Mouse (Mus musculus): ENCODE data around the gene Dpy19l1. TPM values are rescaled to one million over a fixed set of nuclear protein-coding genes. Genes with fewer than 3 reads are reported as not detected.

The Dpy19l1 gene
- polyA plus RNA-seq, 1 experiment: 2.3 TPM

GRCm38 (mm10) chr9:24505017-24505763 is 2.2 kb upstream of the Dpy19l1 start:
- peak overlapping the region; percentile 23 for H3K4me3 ChIP-seq (replicated peaks)
- no peak for TF ChIP-seq GATA1 (IDR thresholded peaks at IDR 0.05; ENCODE audit: borderline replicate concordance, low read length)
- no peak for TF ChIP-seq FLI1 (IDR thresholded peaks at IDR 0.05; ENCODE audit: low read length)
- no peaks in the 10 kb centered on the region for H3K27me3 ChIP-seq (replicated peaks)
- H3K4me1 ChIP-seq: peaks cover 39% of the 10 kb centered on the region
- peaks cover 4% of the 10 kb centered on the region for H3K36me3 ChIP-seq (replicated peaks; ENCODE audit: low read length)
- no peaks in the 10 kb centered on the region for H3K9me3 ChIP-seq

- TF ChIP-seq GATA1 (IDR thresholded peaks at IDR 0.05; ENCODE audit: borderline replicate concordance, low read length): no peak
- no peak for TF ChIP-seq FLI1 (IDR thresholded peaks at IDR 0.05; ENCODE audit: low read length)
- Histone ChIP-seq H3K4me1 (peaks cover 47% of the 10 kb centered on the region), H3K4me3 (replicated peaks) (peak overlapping the region; percentile 1), H3K36me3 (replicated peaks; ENCODE audit: low read length) (peaks cover 4% of the 10 kb centered on the region), H3K9me3 (no peaks in the 10 kb centered on the region), H3K27me3 (replicated peaks) (no peaks in the 10 kb centered on the region)
Observed at GRCm38 (mm10) chr9:24504381-24504780, 1.4 kb upstream of the Dpy19l1 start.

GRCm38 (mm10) chr9:24503858-24504219 is 899 bp upstream of the Dpy19l1 start:
- TF ChIP-seq GATA1 (IDR thresholded peaks at IDR 0.05; ENCODE audit: borderline replicate concordance, low read length) (no peak), FLI1 (IDR thresholded peaks at IDR 0.05; ENCODE audit: low read length) (no peak)
- H3K9me3 ChIP-seq: no peaks in the 10 kb centered on the region
- no peaks in the 10 kb centered on the region for H3K27me3 ChIP-seq (replicated peaks)
- H3K36me3 ChIP-seq (replicated peaks; ENCODE audit: low read length): peaks cover 4% of the 10 kb centered on the region
- peaks cover 49% of the 10 kb centered on the region for H3K4me1 ChIP-seq
- H3K4me3 ChIP-seq (replicated peaks): peak overlapping the region; percentile 96

- H3K27me3 ChIP-seq (replicated peaks): no peaks in the 10 kb centered on the region
- peak overlapping the region; percentile 96 for H3K4me3 ChIP-seq (replicated peaks)
- H3K36me3 ChIP-seq (replicated peaks; ENCODE audit: low read length): peaks cover 15% of the 10 kb centered on the region
- peaks cover 59% of the 10 kb centered on the region for H3K4me1 ChIP-seq
- TF ChIP-seq FLI1 (IDR thresholded peaks at IDR 0.05; ENCODE audit: low read length) (no peak), GATA1 (IDR thresholded peaks at IDR 0.05; ENCODE audit: borderline replicate concordance, low read length) (no peak)
- H3K9me3 ChIP-seq: 0 out of 2 replicates have a peak, but pooled peaks cover 4% of the 10 kb centered on the region
Observed at GRCm38 (mm10) chr9:24502571-24503004, 352 bp downstream of the Dpy19l1 start.

- Histone ChIP-seq H3K4me3 (replicated peaks) (peak overlapping the region; percentile 96), H3K36me3 (replicated peaks; ENCODE audit: low read length) (peaks cover 17% of the 10 kb centered on the region), H3K27me3 (replicated peaks) (no peaks in the 10 kb centered on the region), H3K9me3 (0 out of 2 replicates have a peak, but pooled peaks cover 4% of the 10 kb centered on the region), H3K4me1 (peaks cover 67% of the 10 kb centered on the region)
- TF ChIP-seq FLI1 (IDR thresholded peaks at IDR 0.05; ENCODE audit: low read length) (no peak), GATA1 (IDR thresholded peaks at IDR 0.05; ENCODE audit: borderline replicate concordance, low read length) (no peak)
Observed at GRCm38 (mm10) chr9:24501618-24502017, 1.3 kb downstream of the Dpy19l1 start.

- Histone ChIP-seq H3K36me3 (replicated peaks; ENCODE audit: low read length) (peaks cover 13% of the 10 kb centered on the region), H3K9me3 (0 out of 2 replicates have a peak, but pooled peaks cover 4% of the 10 kb centered on the region), H3K4me1 (peaks cover 56% of the 10 kb centered on the region), H3K27me3 (replicated peaks) (no peaks in the 10 kb centered on the region), H3K4me3 (replicated peaks) (no peak overlapping the region)
- no peak for TF ChIP-seq GATA1 (IDR thresholded peaks at IDR 0.05; ENCODE audit: borderline replicate concordance, low read length)
- TF ChIP-seq FLI1 (IDR thresholded peaks at IDR 0.05; ENCODE audit: low read length): no peak
Observed at GRCm38 (mm10) chr9:24496226-24496625, 6.7 kb downstream of the Dpy19l1 start.

GRCm38 (mm10) chr9:24490516-24490915 is 12.4 kb downstream of the Dpy19l1 start:
- no peaks in the 10 kb centered on the region for H3K9me3 ChIP-seq
- H3K36me3 ChIP-seq (replicated peaks; ENCODE audit: low read length): peaks cover 9% of the 10 kb centered on the region
- TF ChIP-seq FLI1 (IDR thresholded peaks at IDR 0.05; ENCODE audit: low read length) (no peak), GATA1 (IDR thresholded peaks at IDR 0.05; ENCODE audit: borderline replicate concordance, low read length) (no peak)
- H3K4me3 ChIP-seq (replicated peaks): peak overlapping the region; percentile 30
- H3K27me3 ChIP-seq (replicated peaks): no peaks in the 10 kb centered on the region
- H3K4me1 ChIP-seq: peaks cover 48% of the 10 kb centered on the region

GRCm38 (mm10) chr9:24488425-24489104 is 14.4 kb downstream of the Dpy19l1 start:
- no peaks in the 10 kb centered on the region for H3K9me3 ChIP-seq
- TF ChIP-seq FLI1 (IDR thresholded peaks at IDR 0.05; ENCODE audit: low read length): no peak
- TF ChIP-seq GATA1 (IDR thresholded peaks at IDR 0.05; ENCODE audit: borderline replicate concordance, low read length): no peak
- no peak overlapping the region for H3K4me3 ChIP-seq (replicated peaks)
- H3K4me1 ChIP-seq: peaks cover 41% of the 10 kb centered on the region
- no peaks in the 10 kb centered on the region for H3K27me3 ChIP-seq (replicated peaks)
- peaks cover 19% of the 10 kb centered on the region for H3K36me3 ChIP-seq (replicated peaks; ENCODE audit: low read length)

- H3K36me3 ChIP-seq (replicated peaks; ENCODE audit: low read length): peaks cover 32% of the 10 kb centered on the region
- TF ChIP-seq GATA1 (IDR thresholded peaks at IDR 0.05; ENCODE audit: borderline replicate concordance, low read length) (no peak), FLI1 (IDR thresholded peaks at IDR 0.05; ENCODE audit: low read length) (no peak)
- peaks cover 7% of the 10 kb centered on the region for H3K4me1 ChIP-seq
- H3K27me3 ChIP-seq (replicated peaks): no peaks in the 10 kb centered on the region
- H3K9me3 ChIP-seq: no peaks in the 10 kb centered on the region
- no peak overlapping the region for H3K4me3 ChIP-seq (replicated peaks)
Observed at GRCm38 (mm10) chr9:24482375-24482774, 20.6 kb downstream of the Dpy19l1 start.

GRCm38 (mm10) chr9:24477251-24477650 is 25.7 kb downstream of the Dpy19l1 start:
- Histone ChIP-seq H3K36me3 (replicated peaks; ENCODE audit: low read length) (peaks cover 28% of the 10 kb centered on the region), H3K9me3 (no peaks in the 10 kb centered on the region)
- no peak for TF ChIP-seq GATA1 (IDR thresholded peaks at IDR 0.05; ENCODE audit: borderline replicate concordance, low read length)
- TF ChIP-seq FLI1 (IDR thresholded peaks at IDR 0.05; ENCODE audit: low read length): no peak

More at GRCm38 (mm10) chr9:24477251-24477650, 25.7 kb downstream of the Dpy19l1 start:
- Histone ChIP-seq H3K4me3 (replicated peaks) (no peak overlapping the region), H3K27me3 (replicated peaks) (no peaks in the 10 kb centered on the region), H3K4me1 (peaks cover 9% of the 10 kb centered on the region)

All from megakaryocyte, embryonic 14.5 days (primary cell).